Mouse (Mus musculus) stomach, embryonic 14.5 days (tissue): ENCODE data around the gene Ifnl2. TPM values are rescaled to one million over a fixed set of nuclear protein-coding genes. Genes with fewer than 3 reads are reported as not detected.

ENCODE experiments used
- ATAC-seq: fragments of 200-750 bp; cut with Nextera tagmentation; 2 replicates; pipeline ENCODE4 v1.8.0; 2017; ENCODE audit warnings: low read depth, moderate TSS enrichment; ENCODE audit not compliant: insufficient number of reproducible peaks, insufficient read depth, low FRiP score
- H3K27ac ChIP-seq: fragments of 300-500 bp; sonication (generic); 2 replicates; pipeline ENCODE4 v1.5.1; 2014; ENCODE audit warnings: mild to moderate bottlenecking, low read length, moderate library complexity, mixed read lengths
- H3K27me3 ChIP-seq: fragments of 300-500 bp; sonication (generic); 2 replicates; pipeline ENCODE4 v1.6.1; 2014; ENCODE audit warnings: low read length, control low read depth, mixed read lengths; ENCODE audit not compliant: control insufficient read depth, insufficient read depth
- H3K36me3 ChIP-seq: fragments of 300-500 bp; sonication (generic); 2 replicates; pipeline ENCODE4 v1.6.1; 2014; ENCODE audit warnings: mild to moderate bottlenecking, control low read depth, low read length, moderate library complexity, mixed read lengths; ENCODE audit not compliant: control insufficient read depth, insufficient read depth
- H3K4me1 ChIP-seq: fragments of 300-500 bp; sonication (generic); 2 replicates; pipeline ENCODE4 v1.6.1; 2014; ENCODE audit warnings: low read length, control low read depth, mixed read lengths; ENCODE audit not compliant: control insufficient read depth, insufficient read depth
- H3K4me2 ChIP-seq: fragments of 300-500 bp; sonication (generic); replicated peaks from 2 replicates; pipeline ENCODE4 v1.6.1; 2014; ENCODE audit warnings: low read depth, low read length, control low read depth
- H3K4me3 ChIP-seq: fragments of 300-500 bp; sonication (generic); 2 replicates; pipeline ENCODE4 v1.5.1; 2014; ENCODE audit warnings: low read depth, low read length, control low read depth
- H3K9ac ChIP-seq: fragments of 300-500 bp; sonication (generic); replicated peaks from 2 replicates; pipeline ENCODE4 v1.6.1; 2014; ENCODE audit warnings: low read depth, mild to moderate bottlenecking, control low read depth, low read length, moderate library complexity, mixed read lengths
- H3K9me3 ChIP-seq: fragments of 300-500 bp; sonication (generic); 2 replicates; pipeline ENCODE4 v1.6.1; 2016; ENCODE audit warnings: low read depth, low read length, control low read depth; ENCODE audit not compliant: control insufficient read depth
- WGBS: fragments of 180-500 bp; shearing (Covaris S2); extraction: QIAGEN DNeasy Blood & Tissue Kit; methylation state at CpG from one replicate; pipeline ENCODE4 v1.1.7; 2014; 5-methylcytosine and 5-hydroxymethylcytosine counted together
- polyA plus RNA-seq: library from polyadenylated mRNA; unstranded; fragments of >200 nt; fragmentation: Nextera tagmentation; extraction: Ambion mirVana; gene quantifications from 2 replicates; pipeline ENCODE4 v1.2.1, GENCODE M21; 2014

Gene Ifnl2
- polyA plus RNA-seq, 1 experiment from 2014 or later, result not detected

DNA sequence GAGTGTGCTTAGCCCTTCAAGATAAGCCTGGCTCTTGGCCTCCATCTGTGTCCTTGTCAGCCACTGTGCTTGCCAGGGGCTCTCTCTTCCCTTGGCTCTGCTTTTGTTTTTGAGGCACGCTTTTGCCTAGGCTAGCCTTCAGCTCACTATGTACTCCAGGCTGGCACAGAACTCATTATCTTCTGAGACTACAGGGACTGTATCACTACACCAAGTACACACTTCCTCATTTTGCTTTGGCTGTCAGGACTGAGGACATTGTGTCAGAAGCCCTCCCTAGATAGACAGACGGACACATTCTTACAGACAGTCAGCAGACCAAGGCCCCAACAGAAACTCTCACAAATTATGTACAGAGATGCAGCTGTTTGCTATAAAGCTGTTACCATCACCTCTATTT is 47.5 kb downstream of the Ifnl2 start:
- Histone ChIP-seq H3K4me2 (no peak overlapping the region), H3K9me3 (no peaks in the 10 kb centered on the region), H3K27me3 (0 out of 2 replicates have a peak, but pooled peaks cover 6% of the 10 kb centered on the region), H3K4me3 (no peak overlapping the region), H3K36me3 (peaks cover 24% of the 10 kb centered on the region), H3K9ac (no peak overlapping the region), H3K4me1 (peaks cover 3% of the 10 kb centered on the region; the same call in 1 of the 2 replicates), H3K27ac (no peak overlapping the region)
- ATAC-seq, result no peak
- 91% methylated on average over 2 of the region's 2 CpGs for WGBS

GRCm38 (mm10) chr7:28460361-28460760 is 49.9 kb downstream of the Ifnl2 start:
- no peaks in the 10 kb centered on the region for H3K4me1 ChIP-seq
- H3K4me3 ChIP-seq, result no peak overlapping the region
- H3K27ac ChIP-seq, result no peak overlapping the region
- H3K27me3 ChIP-seq, result no peaks in the 10 kb centered on the region
- 89% methylated on average over 5 of the region's 5 CpGs for WGBS
- ATAC-seq, result no peak
- H3K9me3 ChIP-seq, result no peaks in the 10 kb centered on the region
- no peak overlapping the region for H3K4me2 ChIP-seq
- no peak overlapping the region for H3K9ac ChIP-seq
- H3K36me3 ChIP-seq, result peaks cover 24% of the 10 kb centered on the region

Other genes starting within 250 kb of the Ifnl2 start
- 4.1 and 4.4 TPM in 2 replicates for gene Eid2, start 242.6 kb downstream of the Ifnl2 start, polyA plus RNA-seq
- gene Eid2b, start 232.7 kb downstream of the Ifnl2 start, polyA plus RNA-seq, result 9.9 and 11.4 TPM in 2 replicates
- 0.27 TPM in 1 of 2 replicates, not detected in the other for gene Selenov, start 219.3 kb downstream of the Ifnl2 start, polyA plus RNA-seq
- gene Dll3, start 208.2 kb downstream of the Ifnl2 start, polyA plus RNA-seq, result 3.8 and 4.7 TPM in 2 replicates
- 139 and 140 TPM in 2 replicates for gene Timm50, start 198.4 kb downstream of the Ifnl2 start, polyA plus RNA-seq
- gene Supt5, start 171.7 kb downstream of the Ifnl2 start, polyA plus RNA-seq, result 71.7 and 73.7 TPM in 2 replicates
- 1,258 and 1,269 TPM in 2 replicates for gene Rps16, start 159.8 kb downstream of the Ifnl2 start, polyA plus RNA-seq
- gene Plekhg2, start 137.9 kb downstream of the Ifnl2 start, polyA plus RNA-seq, result 63.4 and 70.7 TPM in 2 replicates
- 15.5 and 17.6 TPM in 2 replicates for gene Zfp36, start 130.2 kb downstream of the Ifnl2 start, polyA plus RNA-seq
- 47.1 and 51.1 TPM in 2 replicates for gene Med29, start 117.7 kb downstream of the Ifnl2 start, polyA plus RNA-seq
- gene Paf1, start 117.5 kb downstream of the Ifnl2 start, polyA plus RNA-seq, result 67.3 and 73.2 TPM in 2 replicates
- 17.0 and 17.2 TPM in 2 replicates for gene Gmfg, start 73.0 kb downstream of the Ifnl2 start, polyA plus RNA-seq
- gene Lrfn1, start 58.5 kb downstream of the Ifnl2 start, polyA plus RNA-seq, result 4.2 and 5.3 TPM in 2 replicates
- gene Ifnl3, start 12.4 kb upstream of the Ifnl2 start, polyA plus RNA-seq, result not detected in 2 replicates
- gene Sycn, start 30.4 kb upstream of the Ifnl2 start, polyA plus RNA-seq, result 0.49 and 1.0 TPM in 2 replicates
- gene Nccrp1, start 36.8 kb upstream of the Ifnl2 start, polyA plus RNA-seq, result not detected in 2 replicates
- gene Samd4b, start 87.7 kb upstream of the Ifnl2 start, polyA plus RNA-seq, result 23.7 and 25.8 TPM in 2 replicates
- gene Pak4, start 87.7 kb upstream of the Ifnl2 start, polyA plus RNA-seq, result 41.1 and 47.8 TPM in 2 replicates
- not detected in 2 replicates for gene Acp7, start 120.9 kb upstream of the Ifnl2 start, polyA plus RNA-seq
- gene Fbxo27, start 182.4 kb upstream of the Ifnl2 start, polyA plus RNA-seq, result 5.8 and 6.3 TPM in 2 replicates
- 9.5 and 12.1 TPM in 2 replicates for gene Fbxo17, start 206.3 kb upstream of the Ifnl2 start, polyA plus RNA-seq
- gene Mrps12, start 231.4 kb upstream of the Ifnl2 start, polyA plus RNA-seq, result 129 and 153 TPM in 2 replicates
- gene Sars2, start 231.5 kb upstream of the Ifnl2 start, polyA plus RNA-seq, result 24.2 and 24.9 TPM in 2 replicates
- not detected in 2 replicates for gene Ccer2, start 245.7 kb upstream of the Ifnl2 start, polyA plus RNA-seq